Comparison of ENCODE assay signal across 8 mouse cellular contexts in the genomic region with DNA sequence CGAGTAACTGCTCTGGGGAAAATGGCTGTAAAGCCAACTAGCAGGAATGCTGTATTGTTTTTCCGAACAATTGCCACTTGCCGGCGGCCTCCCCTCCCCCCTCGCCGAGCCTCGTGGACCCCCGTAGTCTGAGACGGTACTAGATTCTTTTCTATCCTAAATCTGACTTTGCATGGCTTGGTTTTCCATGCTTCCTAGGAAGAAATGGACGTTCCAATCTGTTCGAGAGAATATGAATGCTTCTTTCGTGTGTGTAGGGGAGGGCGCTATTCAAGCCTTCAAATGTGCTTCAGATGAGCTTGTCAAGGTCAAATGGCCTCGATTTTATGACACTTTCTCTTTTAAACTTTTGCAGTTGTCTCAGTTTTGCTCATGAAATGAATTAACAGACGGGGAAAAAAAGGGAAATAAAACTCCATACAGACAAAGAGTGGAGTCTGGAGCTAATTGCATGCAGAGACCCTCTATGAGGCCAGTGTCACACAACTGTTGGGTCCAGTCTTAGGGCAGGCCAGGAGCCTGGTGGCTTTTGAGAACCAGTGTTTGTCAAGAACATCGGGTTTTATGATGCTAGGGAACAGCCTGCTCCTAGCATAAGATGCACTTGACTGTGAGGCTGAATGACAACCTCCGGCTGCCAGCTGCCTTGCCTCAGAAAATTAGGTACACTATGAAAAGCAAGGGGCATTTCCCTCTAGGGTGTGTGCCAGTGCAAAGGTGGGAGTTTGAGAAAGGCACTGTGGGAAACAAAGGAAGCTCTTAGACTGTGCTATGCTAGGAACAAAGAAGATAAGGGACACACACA. TPM values are rescaled to one million over a fixed set of nuclear protein-coding genes. Genes with fewer than 3 reads are reported as not detected.
DNase-seq lines count a peak whose midpoint lies in the region; ATAC-seq and TF ChIP-seq lines count a peak whose summit lies in the region.

No protein-coding gene starts in this region.

- peak overlapping the region; percentile 100 for H3K9ac ChIP-seq in neural tube, embryonic 13.5 days

- H3K27ac ChIP-seq in testis, adult 2 months (ENCODE audit: control insufficient read depth, insufficient read depth, low read depth, low read length), result peak overlapping the region; percentile 100
- peak overlapping the region; percentile 99 for H3K27ac ChIP-seq in limb, embryonic 10.5 days
- peak overlapping the region; percentile 100 for H3K27ac ChIP-seq in neural tube, embryonic 13.5 days (replicated peaks)

- WGBS in limb, embryonic 10.5 days, result 14% methylated on average over 17 of the region's 17 CpGs
- 4% methylated on average over 17 of the region's 17 CpGs for WGBS in neural tube, embryonic 13.5 days

- H3K4me2 ChIP-seq in neural tube, embryonic 13.5 days, result peak overlapping the region; percentile 95

- peak overlapping the region; percentile 95 for H3K4me3 ChIP-seq in testis, adult 2 months (ENCODE audit: control insufficient read depth, low read depth, low read length)
- H3K4me3 ChIP-seq in limb, embryonic 10.5 days, result peak overlapping the region; percentile 86
- H3K4me3 ChIP-seq in neural tube, embryonic 13.5 days, result peak overlapping the region; percentile 100

- DNase-seq in embryo, embryonic 10 days (ENCODE audit: low spot score), result peak; percentile 17
- no peak for DNase-seq in embryo, embryonic 10.5 days (ENCODE audit: low spot score)
- DNase-seq in testis, postnatal 10 days (ENCODE audit: low spot score), result no peak
- DNase-seq in heart, postnatal 10 days, result peak; percentile 45 to 46
- DNase-seq in limb, embryonic 10.5 days (ENCODE audit: low spot score), result peak; percentile 40
- DNase-seq in gastrocnemius, postnatal 14 days, result no peak

- TF ChIP-seq CTCF in testis, adult 2 months (IDR thresholded peaks at IDR 0.05; ENCODE audit: control insufficient read depth, insufficient read depth, insufficient replicate concordance, low read depth, low read length), result no peak

- H3K27me3 ChIP-seq in testis, adult 2 months (ENCODE audit: control insufficient read depth, insufficient read depth, low read length), result no peaks in the 10 kb centered on the region
- no peaks in the 10 kb centered on the region for H3K27me3 ChIP-seq in limb, embryonic 10.5 days (ENCODE audit: low read depth, poor library complexity, severe bottlenecking)
- no peaks in the 10 kb centered on the region for H3K27me3 ChIP-seq in neural tube, embryonic 13.5 days

- H3K9me3 ChIP-seq in limb, embryonic 10.5 days (replicated peaks), result no peaks in the 10 kb centered on the region
- no peaks in the 10 kb centered on the region for H3K9me3 ChIP-seq in neural tube, embryonic 13.5 days

- ATAC-seq in neural tube, embryonic 13.5 days (ENCODE audit: low read depth), result peak; percentile 9; the same call in 1 of the 2 replicates

- peaks cover 4% of the 10 kb centered on the region for H3K4me1 ChIP-seq in testis, adult 2 months (ENCODE audit: control insufficient read depth, insufficient read depth, low read length)
- H3K4me1 ChIP-seq in limb, embryonic 10.5 days, result peaks cover 34% of the 10 kb centered on the region
- peaks cover 45% of the 10 kb centered on the region for H3K4me1 ChIP-seq in neural tube, embryonic 13.5 days (replicated peaks)

- peak; percentile 43; the same call in 1 of the 2 replicates for TF ChIP-seq POLR2A in testis, adult 2 months (IDR thresholded peaks at IDR 0.05; ENCODE audit: control insufficient read depth, low read depth, low read length)

- peaks cover 3% of the 10 kb centered on the region for H3K36me3 ChIP-seq in testis, adult 2 months (ENCODE audit: control insufficient read depth, insufficient read depth, low read length)
- H3K36me3 ChIP-seq in limb, embryonic 10.5 days, result peaks cover 29% of the 10 kb centered on the region
- peaks cover 22% of the 10 kb centered on the region for H3K36me3 ChIP-seq in neural tube, embryonic 13.5 days

- intact Hi-C loops in heart, postnatal 10 days (cut with DNase I), result no loop called here
- intact Hi-C loops in gastrocnemius, postnatal 14 days (cut with DNase I; ENCODE audit: low total_unique reads), result no loop called here

RNA-seq across cellular contexts. Expression of a gene that starts 1.0 kb away (rescaled TPM):
- 55.5 and 67.4 TPM in 2 replicates for polyA plus RNA-seq in testis, adult 2 months (2012; rRNA removed)
- 100 to 1,000 TPM; 204 to 226 TPM for total RNA-seq in heart, postnatal 10 days (2021)
- polyA plus RNA-seq in limb, embryonic 10.5 days (2016; fragmentation: Nextera tagmentation; extraction: Ambion mirVana), result 481 and 493 TPM in 2 replicates
- polyA plus RNA-seq in neural tube, embryonic 13.5 days (2015; fragmentation: Nextera tagmentation; extraction: Ambion mirVana), result 352 and 360 TPM in 2 replicates
- 100 to 1,000 TPM; 202 to 277 TPM for total RNA-seq in gastrocnemius, postnatal 14 days (2021)

RNA-seq across cellular contexts. Expression of a gene that starts 26.3 kb away (rescaled TPM):
- 4.0 and 4.1 TPM in 2 replicates for polyA plus RNA-seq in testis, adult 2 months (2012; rRNA removed)
- 10 to 100 TPM; 24.5 to 27.7 TPM for total RNA-seq in heart, postnatal 10 days (2021)
- polyA plus RNA-seq in limb, embryonic 10.5 days (2016; fragmentation: Nextera tagmentation; extraction: Ambion mirVana), result 20.2 and 25.9 TPM in 2 replicates
- polyA plus RNA-seq in neural tube, embryonic 13.5 days (2015; fragmentation: Nextera tagmentation; extraction: Ambion mirVana), result 21.5 and 22.1 TPM in 2 replicates
- total RNA-seq in gastrocnemius, postnatal 14 days (2021), result 10 to 100 TPM; 15.0 to 15.5 TPM

RNA-seq across cellular contexts. Expression of a gene that starts 49.9 kb away (rescaled TPM):
- 14.8 and 16.0 TPM in 2 replicates for polyA plus RNA-seq in testis, adult 2 months (2012; rRNA removed)
- total RNA-seq in heart, postnatal 10 days (2021), result 100 to 1,000 TPM in 1 of 2 experiments, 10 to 100 TPM in 1; 95.9 to 102 TPM
- 67.5 and 81.7 TPM in 2 replicates for polyA plus RNA-seq in limb, embryonic 10.5 days (2016; fragmentation: Nextera tagmentation; extraction: Ambion mirVana)
- 28.9 and 29.7 TPM in 2 replicates for polyA plus RNA-seq in neural tube, embryonic 13.5 days (2015; fragmentation: Nextera tagmentation; extraction: Ambion mirVana)
- total RNA-seq in gastrocnemius, postnatal 14 days (2021), result 10 to 100 TPM; 51.8 to 52.7 TPM

Comparison
In these comparisons a context has a peak if more than half of its experiments do, and no peak if none do; other contexts are left out.
1. DNase-seq: peak in embryo, embryonic 10 days (single experiment), heart, postnatal 10 days (2 of 2) and limb, embryonic 10.5 days (single experiment); none in embryo, embryonic 10.5 days (single experiment), testis, postnatal 10 days (single experiment) and gastrocnemius, postnatal 14 days (single experiment).
2. Peak in every context shown above with its lines, with median percentiles within 50 percentile points of each other: H3K27ac ChIP-seq and H3K4me3 ChIP-seq.